Mouse (Mus musculus) monocyte, adult 2 months (primary cell): ENCODE results near the gene Ndrg4.

ENCODE experiments used
- DNase-seq, 2 experiments: peaks; one replicate each; pipeline ENCODE4 v3.0.0; 2022; ENCODE audit warnings: low spot score in 2 of 2, low read depth in 1 of 2

Gene Ndrg4

GRCm38 (mm10) chr8:95678024-95678611, 1.3 kb downstream of the Ndrg4 start:
- no peak for DNase-seq

GRCm38 (mm10) chr8:95688073-95688672, 11.4 kb downstream of the Ndrg4 start:
- no peak for DNase-seq

GRCm38 (mm10) chr8:95690929-95691541, 14.3 kb downstream of the Ndrg4 start:
- DNase-seq, result no peak

GRCm38 (mm10) chr8:95694631-95695030, 17.9 kb downstream of the Ndrg4 start:
- no peak for DNase-seq

- no peak for DNase-seq
Measured at GRCm38 (mm10) chr8:95696661-95697060, 19.9 kb downstream of the Ndrg4 start.

- peak; percentile 21 to 26 for DNase-seq
Measured at GRCm38 (mm10) chr8:95697128-95697527, 20.3 kb downstream of the Ndrg4 start.

GRCm38 (mm10) chr8:95698179-95698578, 21.4 kb downstream of the Ndrg4 start:
- no peak for DNase-seq

GRCm38 (mm10) chr8:95700282-95700681, 23.5 kb downstream of the Ndrg4 start:
- DNase-seq, result no peak

GRCm38 (mm10) chr8:95701809-95702208, 25.0 kb downstream of the Ndrg4 start:
- DNase-seq, result no peak

GRCm38 (mm10) chr8:95702480-95703446, 26.0 kb downstream of the Ndrg4 start:
- no peak for DNase-seq

- DNase-seq, result no peak
Measured at GRCm38 (mm10) chr8:95703461-95704260, 26.9 kb downstream of the Ndrg4 start.

- no peak for DNase-seq
Measured at GRCm38 (mm10) chr8:95704538-95704937, 27.8 kb downstream of the Ndrg4 start.

GRCm38 (mm10) chr8:95709579-95709978, 32.8 kb downstream of the Ndrg4 start:
- no peak for DNase-seq

GRCm38 (mm10) chr8:95711029-95711428, 34.2 kb downstream of the Ndrg4 start:
- DNase-seq, result no peak

GRCm38 (mm10) chr8:95712395-95712794, 35.6 kb downstream of the Ndrg4 start:
- no peak for DNase-seq

GRCm38 (mm10) chr8:95713100-95714010, 36.6 kb downstream of the Ndrg4 start:
- peak; percentile 20 to 57 for DNase-seq

- DNase-seq, result no peak
Measured at GRCm38 (mm10) chr8:95714367-95714766, 37.6 kb downstream of the Ndrg4 start.

GRCm38 (mm10) chr8:95714837-95715413, 38.1 kb downstream of the Ndrg4 start:
- DNase-seq, result no peak
